Mouse (Mus musculus) heart, adult 2 months (tissue): ENCODE data around the gene Pcdh15.

Experiments used
- CTCF ChIP-seq: fragments of 200-600 bp; IDR thresholded peaks from 2 replicates; pipeline ENCODE4 v1.8.1; 2022; ENCODE audit warnings: antibody characterized with exemption, mild to moderate bottlenecking, moderate library complexity
- EP300 ChIP-seq: fragments of 200-500 bp; IDR thresholded peaks from 2 replicates; pipeline ENCODE4 v1.6.1; 2011; ENCODE audit warnings: low read depth, low read length, control low read depth; ENCODE audit not compliant: insufficient read depth
- POLR2A ChIP-seq: fragments of 200-500 bp; IDR thresholded peaks from 2 replicates; pipeline ENCODE4 v1.6.1; 2011; ENCODE audit warnings: mild to moderate bottlenecking, low read depth, low read length, control low read depth; ENCODE audit not compliant: insufficient read depth

GRCm38 (mm10) chr10:73097979-73098378, 1.2 kb upstream of the Pcdh15 start:
- TF ChIP-seq CTCF, result peak; percentile 75
- no peak for TF ChIP-seq POLR2A
- TF ChIP-seq EP300, result no peak
